Mouse (Mus musculus) erythroid progenitor cell, adult 5-6 weeks (primary cell): ENCODE measurements around the gene Tom1l2. TPM values are rescaled to one million over a fixed set of nuclear protein-coding genes. Genes with fewer than 3 reads are reported as not detected.

Source experiments
- ATAC-seq: replicated peaks from 2 replicates; pipeline ENCODE4 v1.8.0; 2016; ENCODE audit warnings: moderate number of reproducible peaks, mild to moderate bottlenecking, moderate TSS enrichment, inconsistent platforms; ENCODE audit not compliant: poor library complexity, low FRiP score, severe bottlenecking
- total RNA-seq, 2 experiments: library from RNA; stranded (forward) in 1 of 2; stranded (reverse) in 1 of 2; fragments of 150-400 nt in 1 of 2; fragments of 186-747, 209-891 nt in 1 of 2; gene quantifications; 2 replicates each; pipeline versions ENCODE4 v1.2.3 to v1.2.4; 2015 to 2017; ENCODE audit warnings: low replicate concordance in 2 of 2

Tom1l2 gene
- total RNA-seq (2015; ENCODE audit: low replicate concordance) (3.8 and 9.7 TPM in 2 replicates), total RNA-seq (2017; ENCODE audit: low replicate concordance) (3.6 and 3.9 TPM in 2 replicates)

- peak; percentile 95 for ATAC-seq
Measured at GRCm38 (mm10) chr11:60352559-60353411, at the start of gene Tom1l2, which contains the start of gene Drc3. TSS of gene Tom1l2 (minus strand) at chr11:60352905. TSS of gene Drc3 (plus strand) at chr11:60353329.

DNA sequence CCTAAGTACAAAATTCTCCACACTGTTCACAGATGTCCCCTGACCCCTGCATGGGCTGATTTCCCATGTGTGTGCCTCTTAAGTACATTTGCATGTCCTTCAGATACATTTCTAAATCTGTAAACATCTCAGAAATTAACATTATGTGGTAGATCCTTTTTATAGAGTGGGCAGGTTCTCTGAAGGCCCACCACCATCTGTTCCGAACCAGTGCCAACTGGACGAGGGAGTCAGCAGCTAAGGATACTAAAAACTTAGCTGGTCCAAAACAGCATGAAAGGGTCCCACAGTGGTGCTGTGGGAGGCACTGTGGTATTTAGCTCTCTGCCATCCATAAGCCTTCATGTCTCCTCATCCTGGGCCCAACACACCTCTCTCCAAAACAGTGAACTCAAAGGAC lies 44.5 kb upstream of the Tom1l2 start:
- no peak for ATAC-seq

DNA sequence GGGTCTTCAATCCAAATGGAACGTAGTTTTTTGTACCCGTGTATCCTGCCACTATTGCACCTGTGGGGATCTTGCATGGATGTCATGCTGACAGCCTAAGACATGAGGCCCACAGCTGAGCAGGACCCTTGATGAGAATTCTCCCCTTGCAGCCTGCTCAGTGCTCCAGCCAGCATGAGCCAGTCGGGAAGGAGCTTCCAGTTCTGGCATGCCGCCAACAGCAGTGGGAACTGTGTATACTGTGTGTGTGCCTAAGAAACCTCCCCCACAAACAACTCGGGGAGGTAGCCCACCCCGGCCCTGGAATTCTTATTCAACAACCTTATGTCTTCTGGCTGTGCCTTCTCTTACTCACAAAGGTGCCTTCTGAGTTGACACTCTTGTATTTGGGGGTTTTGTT lies 43.8 kb upstream of the Tom1l2 start:
- no peak for ATAC-seq

DNA sequence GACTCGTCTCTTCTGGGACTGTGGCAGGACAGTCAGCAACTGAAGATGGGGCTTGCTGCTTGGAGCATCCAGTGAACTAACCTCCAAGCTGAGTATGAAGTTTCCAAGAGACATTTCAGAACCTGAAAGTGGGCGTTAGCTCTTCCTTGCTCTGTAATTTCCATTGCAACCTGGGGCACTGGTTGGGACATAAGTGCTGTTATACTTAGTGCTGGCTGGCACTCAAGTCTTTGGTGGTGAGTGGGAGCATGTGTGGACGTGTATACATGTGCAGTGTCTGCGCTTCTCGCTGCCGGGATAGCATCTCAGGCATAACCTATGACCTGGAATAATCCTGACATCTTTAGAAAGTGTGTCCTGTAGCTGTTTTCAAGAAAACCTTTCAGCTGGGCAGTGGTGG lies 38.6 kb upstream of the Tom1l2 start:
- no peak for ATAC-seq

DNA sequence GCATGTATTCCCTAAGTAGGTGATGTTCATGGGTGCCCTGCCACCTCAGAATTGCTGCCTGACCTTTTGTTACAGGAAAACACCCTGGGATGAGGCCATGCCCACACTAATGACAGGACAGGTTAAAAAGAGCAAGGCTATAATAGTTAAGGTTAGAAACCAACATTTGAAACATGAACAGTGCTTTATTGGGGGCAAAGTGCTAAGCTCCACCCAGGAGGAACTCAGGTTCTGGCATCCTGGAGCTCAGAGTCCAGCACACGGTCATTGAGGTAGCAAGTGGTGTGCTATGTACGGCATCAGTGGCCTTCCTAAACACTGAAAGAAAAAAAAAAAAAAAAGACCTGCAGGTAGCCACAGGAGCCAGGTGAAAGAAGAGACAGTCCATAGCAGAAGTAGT lies 35.2 kb upstream of the Tom1l2 start:
- no peak for ATAC-seq

DNA sequence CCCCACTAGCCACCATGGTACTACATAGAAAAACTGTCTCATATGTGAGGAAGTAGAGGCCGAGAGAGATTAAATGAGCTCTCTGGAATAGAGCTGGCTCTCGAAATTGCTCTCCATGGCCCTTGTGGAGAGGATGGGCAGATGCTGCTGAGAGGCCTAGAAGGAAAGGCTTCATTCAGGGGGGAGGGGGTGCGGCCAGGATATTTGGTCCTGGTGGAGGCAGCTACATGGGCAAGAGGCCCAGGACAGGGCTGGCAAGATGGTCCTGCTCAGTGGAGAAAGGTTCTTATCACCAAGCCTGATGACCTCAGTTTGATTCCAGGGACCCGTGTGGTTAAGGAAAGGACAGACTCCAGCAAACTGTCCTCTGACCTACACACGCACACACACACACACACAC lies 33.2 kb upstream of the Tom1l2 start:
- no peak for ATAC-seq

DNA sequence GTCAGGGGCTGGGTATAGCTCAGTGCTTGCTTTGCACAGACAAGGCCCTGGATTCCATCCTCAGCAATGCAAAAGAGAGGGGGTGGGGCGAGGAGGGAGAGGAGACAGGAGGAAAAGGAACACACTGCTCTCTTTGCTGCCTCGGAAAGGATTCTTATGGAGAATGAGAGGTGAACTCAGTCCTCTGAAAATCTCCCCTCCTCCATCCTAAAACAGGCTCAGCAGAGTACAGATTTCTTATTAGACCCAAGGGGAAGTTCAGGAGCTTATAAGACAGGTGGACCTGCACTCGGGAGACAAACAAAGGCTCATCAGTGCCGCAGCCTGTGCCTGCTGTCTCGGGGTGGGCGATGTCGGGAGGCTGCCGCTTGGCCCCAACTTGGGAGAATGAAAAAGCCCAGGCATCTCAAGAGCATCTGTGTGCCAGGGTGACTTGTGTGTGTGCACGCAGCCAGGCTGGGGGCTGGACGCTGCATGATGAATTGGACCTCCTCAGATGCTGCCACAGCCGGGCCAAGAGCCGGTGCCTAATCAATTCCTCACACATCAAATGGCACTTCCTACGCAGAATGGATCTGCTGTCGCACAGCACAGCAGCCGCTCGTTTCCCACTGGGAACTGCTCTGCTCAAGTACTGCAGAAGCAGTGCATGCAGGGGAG lies 32.2 kb upstream of the Tom1l2 start:
- ATAC-seq = no peak

- no peak for ATAC-seq
Measured at GRCm38 (mm10) chr11:60383518-60383917, 30.8 kb upstream of the Tom1l2 start.

DNA sequence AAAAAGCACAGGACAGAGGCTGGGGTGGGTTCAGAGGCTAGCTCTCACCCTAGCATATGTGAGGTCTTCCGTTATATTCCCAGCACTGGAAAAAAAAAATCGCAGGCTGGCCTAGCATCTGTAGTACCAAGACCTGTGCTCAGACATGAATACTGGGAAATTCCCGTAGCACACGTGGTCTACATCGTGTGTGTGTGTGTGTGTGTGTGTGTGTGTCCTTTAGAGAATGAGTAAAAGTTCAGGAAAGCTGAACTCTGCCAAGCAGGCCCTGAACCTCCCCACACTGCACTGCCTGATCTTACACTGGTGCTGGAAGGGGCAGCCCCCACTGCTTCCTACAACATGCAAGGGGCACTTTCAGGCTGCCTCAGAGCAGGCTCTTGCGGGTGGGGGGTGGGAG lies 21.8 kb upstream of the Tom1l2 start:
- no peak for ATAC-seq

GRCm38 (mm10) chr11:60370431-60370830 lies 17.7 kb upstream of the Tom1l2 start:
- ATAC-seq = no peak

DNA sequence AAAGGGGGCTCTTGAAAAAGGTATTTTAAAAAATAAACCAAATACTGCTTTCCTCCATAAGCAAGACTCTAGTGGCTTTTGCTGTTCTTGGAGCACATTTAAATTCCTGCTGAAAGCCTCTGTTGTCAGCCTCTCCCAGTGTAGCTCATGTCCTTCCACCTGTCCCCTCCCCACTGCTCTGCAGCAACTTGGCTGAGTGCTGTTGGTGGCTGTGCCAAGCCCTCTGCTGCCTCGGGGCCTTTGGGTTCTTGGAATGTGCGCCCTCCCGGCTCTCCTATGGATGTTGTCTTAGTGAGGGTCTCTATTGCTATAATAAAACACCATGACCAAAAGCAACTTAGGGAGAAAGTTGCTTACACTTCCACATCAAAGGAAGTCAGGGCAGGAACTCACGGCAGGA lies 16.7 kb upstream of the Tom1l2 start:
- no peak for ATAC-seq

GRCm38 (mm10) chr11:60368909-60369308 lies 16.2 kb upstream of the Tom1l2 start:
- no peak for ATAC-seq

GRCm38 (mm10) chr11:60367256-60367655 lies 14.6 kb upstream of the Tom1l2 start:
- no peak for ATAC-seq

GRCm38 (mm10) chr11:60366239-60367019 lies 13.7 kb upstream of the Tom1l2 start:
- ATAC-seq = no peak

DNA sequence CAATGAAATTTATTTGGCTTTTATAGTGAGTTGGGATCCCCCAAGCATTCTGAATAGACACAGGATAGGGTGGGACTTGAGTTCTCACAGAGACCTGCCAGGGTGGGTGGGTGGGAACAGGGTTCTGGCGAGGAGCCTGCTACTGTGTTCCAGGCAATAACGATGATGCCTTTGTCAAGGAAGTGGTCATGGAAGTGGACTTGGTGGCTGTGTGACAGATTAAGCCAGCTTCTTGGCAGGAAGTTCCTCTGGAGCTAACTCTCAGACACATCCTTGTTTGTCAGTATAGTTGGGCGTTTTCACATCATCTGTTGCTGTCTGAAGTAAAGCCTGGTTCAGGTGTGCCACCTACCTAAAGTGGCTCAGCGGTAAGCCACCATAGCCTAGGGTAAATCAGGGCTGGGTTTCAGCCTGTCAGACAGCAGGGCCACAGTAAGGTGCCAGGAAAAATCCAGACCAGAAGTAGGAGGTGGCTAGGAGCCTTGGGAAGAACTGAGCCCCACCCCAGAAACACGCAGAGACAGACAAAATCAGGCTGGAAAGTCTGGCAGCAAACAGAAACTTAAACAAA lies 8.0 kb upstream of the Tom1l2 start:
- no peak for ATAC-seq

DNA sequence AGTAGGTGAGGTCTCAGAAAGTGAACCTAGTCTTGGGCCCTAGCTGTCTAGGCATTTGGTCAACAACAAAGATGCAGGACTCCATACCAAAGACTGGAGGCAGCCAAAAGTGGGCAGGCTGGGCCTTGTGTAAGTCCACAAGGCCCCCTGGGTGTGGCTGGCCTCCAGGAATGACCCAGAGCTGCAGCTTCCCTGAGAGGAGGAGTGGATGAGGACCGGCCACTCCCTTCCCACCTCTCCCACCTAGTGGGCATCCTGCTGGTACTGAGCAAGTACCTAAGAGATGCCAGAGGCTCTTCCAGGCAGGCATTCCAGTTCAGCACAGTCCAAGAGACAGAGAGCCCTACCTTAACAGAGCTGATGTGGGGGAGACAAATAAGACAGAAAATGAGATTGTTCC lies 7.2 kb upstream of the Tom1l2 start:
- ATAC-seq = no peak

DNA sequence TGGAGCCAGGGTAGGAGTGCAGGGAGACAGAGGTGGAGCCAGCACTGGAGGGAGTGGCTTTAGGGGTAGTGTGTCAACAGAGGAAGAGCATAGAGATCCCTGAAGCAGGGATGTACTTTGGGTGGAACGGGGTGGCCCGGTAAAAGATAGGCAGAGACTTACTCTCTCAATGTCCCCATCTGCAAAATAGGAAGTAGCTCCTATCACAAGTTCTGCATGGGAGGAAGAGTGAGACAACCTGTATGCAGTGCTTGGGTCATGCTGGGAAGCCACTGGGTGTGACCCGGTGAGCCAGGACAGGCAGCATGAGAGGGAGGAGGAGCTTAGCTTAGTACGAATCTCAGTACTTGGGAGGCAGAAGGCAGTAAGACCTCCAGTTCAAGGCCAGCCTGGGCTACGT lies 6.4 kb upstream of the Tom1l2 start:
- no peak for ATAC-seq

- no peak for ATAC-seq
Measured at GRCm38 (mm10) chr11:60358548-60358947, 5.8 kb upstream of the Tom1l2 start.

GRCm38 (mm10) chr11:60357116-60357515 lies 4.4 kb upstream of the Tom1l2 start:
- ATAC-seq = no peak

GRCm38 (mm10) chr11:60355952-60356351 lies 3.2 kb upstream of the Tom1l2 start:
- no peak for ATAC-seq
